Mouse (Mus musculus) CD4-positive, CD25-positive, alpha-beta regulatory T cell, adult 4 months (primary cell): ENCODE results near the gene Zbp1. TPM values are rescaled to one million over a fixed set of nuclear protein-coding genes. Genes with fewer than 3 reads are reported as not detected.

ENCODE experiments used
- ATAC-seq: one replicate; pipeline ENCODE4 v1.8.0; 2017
- polyA plus RNA-seq, 2 experiments: library from polyadenylated mRNA; unstranded; fragments of 100-300 nt; shearing (Covaris generic); gene quantifications; one replicate each; pipeline ENCODE4 v1.2.1; 2017

The Zbp1 gene
- polyA plus RNA-seq, 2 experiments from 2014 or later: 85.2 to 140 TPM

DNA sequence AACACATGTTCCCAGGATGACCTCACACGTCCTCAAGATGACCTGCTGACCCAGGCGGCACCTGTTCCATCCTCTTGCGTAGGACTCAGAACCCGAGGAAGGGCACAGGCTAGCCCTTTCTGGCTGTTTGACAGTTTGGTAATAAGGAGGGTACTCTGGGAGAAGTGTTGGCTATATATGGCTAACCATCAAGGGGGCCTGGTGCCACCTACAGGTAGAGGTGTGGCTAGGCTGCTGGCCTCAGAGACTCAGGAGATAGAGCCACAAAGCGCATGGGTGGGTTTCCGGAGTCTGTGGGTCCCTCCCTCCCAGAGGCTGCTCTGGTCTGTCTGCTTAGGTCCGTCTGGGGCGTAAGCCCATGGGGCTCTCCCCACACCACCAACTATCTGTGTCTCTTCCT lies 28.0 kb upstream of the Zbp1 start:
- peak; percentile 34 for ATAC-seq

DNA sequence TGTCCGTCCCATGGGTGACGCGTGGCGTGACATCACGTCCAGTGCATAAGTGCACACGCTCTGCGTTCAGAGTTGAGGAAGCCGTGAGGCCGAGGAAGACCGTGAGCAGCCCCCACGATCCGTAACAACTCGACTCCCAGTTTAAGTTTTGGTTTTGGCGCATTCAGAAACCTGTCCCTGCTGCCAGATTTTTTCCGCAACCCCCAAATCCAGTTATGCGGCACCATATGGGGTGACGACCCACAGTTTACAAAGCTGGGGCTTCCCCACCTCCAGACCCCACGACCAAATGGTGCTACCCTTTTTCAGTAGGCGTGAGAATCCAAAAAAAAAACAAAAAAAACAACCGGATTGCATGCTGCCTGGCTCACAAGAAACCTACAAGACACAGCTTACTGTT lies 26.5 kb upstream of the Zbp1 start:
- ATAC-seq: no peak

DNA sequence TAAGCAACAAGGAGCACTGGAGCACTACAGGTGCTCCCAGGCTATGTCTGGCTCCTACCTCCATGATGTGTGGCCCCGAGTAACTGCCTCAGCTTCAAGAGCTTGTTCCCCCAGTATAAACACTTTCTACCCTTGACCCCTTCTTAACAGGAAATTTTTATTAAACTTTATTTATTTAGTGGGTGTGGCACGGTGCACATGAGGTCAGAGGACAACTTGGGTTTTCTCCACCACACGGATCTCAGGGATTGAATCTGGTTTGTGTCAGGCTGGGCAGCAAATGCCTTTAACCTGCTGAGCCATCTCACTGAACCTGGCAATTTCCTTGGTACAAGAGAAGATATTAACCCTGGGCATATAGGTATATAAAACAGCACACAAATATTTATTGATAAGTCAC lies 25.4 kb upstream of the Zbp1 start:
- no peak for ATAC-seq

DNA sequence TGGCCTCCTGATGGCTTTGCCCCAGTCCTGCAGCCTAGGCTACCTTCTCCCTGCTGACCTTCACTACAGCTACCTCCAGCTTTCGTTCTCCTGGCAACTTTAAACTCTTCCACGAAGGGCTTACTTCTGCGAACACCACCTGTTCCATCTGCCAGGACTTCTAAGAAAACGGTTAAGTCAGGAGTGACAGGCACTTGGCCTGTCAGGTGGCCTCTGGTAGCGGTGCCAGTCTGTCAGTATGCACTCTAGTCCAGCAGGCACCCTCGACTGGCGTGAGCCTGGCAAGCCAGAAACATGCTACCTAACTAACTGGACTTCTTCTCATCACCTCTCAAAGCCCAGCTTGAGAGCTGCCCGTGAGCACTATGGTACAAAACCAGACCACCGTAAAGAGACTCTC lies 24.9 kb upstream of the Zbp1 start:
- no peak for ATAC-seq

DNA sequence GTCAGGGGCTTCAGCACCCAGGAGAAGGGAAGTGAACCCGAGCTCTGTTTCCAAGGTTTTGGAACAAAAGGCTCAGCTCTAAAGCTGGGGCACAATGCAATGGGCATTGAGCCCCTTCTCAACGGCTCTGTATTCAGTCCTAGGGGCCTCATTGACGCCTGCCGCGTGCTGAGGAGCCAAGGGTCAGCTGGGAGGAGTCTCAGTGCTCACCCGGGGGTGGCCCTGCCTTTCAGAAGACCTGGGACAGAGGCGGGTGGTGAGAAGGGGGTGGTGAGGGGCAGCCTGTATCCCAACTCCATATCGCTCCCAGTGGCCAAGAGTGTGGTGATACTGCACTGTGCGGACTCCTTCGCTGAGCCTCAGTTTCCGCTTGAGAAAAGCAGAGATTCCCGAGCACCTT lies 24.2 kb upstream of the Zbp1 start:
- ATAC-seq: no peak

DNA sequence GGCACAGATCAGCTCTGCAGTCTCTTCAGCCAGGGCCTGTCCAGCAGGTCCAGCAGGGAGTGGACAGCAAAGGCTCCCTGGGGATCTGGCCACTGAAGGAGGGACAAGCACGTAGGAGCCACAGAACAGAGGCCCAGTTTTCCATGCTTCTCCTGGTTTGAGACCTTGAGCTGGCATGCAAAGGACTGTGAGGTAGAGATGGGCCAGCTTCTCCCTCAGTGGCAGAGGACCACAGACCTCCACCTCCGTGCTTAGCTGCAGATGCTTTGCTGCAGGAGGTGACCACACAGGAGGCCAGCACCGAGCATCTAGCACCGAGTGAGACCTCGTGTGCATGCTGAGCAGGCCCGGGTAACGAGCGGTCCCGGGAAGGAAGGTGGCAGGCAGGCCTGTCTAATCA lies 22.0 kb upstream of the Zbp1 start:
- no peak for ATAC-seq

DNA sequence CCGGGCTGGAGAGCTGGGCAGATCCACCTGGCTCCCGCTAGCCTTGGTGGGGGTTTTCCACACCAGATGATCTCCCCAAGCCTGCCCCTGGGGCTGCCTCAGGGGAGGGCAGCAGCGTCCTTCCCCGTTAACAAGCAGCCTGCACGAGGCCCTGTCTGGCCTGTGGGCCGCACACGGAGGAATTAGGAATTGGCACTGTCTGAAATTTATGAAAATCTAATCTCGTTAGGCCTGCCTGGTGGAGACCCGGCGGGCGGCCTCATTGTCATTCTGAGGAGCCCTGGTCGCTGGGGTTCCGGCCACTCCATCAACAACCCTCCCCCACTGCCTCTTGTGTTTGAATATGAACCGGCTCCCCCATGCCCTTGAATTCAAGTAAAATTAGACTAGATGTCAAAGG lies 19.8 kb upstream of the Zbp1 start:
- no peak for ATAC-seq

DNA sequence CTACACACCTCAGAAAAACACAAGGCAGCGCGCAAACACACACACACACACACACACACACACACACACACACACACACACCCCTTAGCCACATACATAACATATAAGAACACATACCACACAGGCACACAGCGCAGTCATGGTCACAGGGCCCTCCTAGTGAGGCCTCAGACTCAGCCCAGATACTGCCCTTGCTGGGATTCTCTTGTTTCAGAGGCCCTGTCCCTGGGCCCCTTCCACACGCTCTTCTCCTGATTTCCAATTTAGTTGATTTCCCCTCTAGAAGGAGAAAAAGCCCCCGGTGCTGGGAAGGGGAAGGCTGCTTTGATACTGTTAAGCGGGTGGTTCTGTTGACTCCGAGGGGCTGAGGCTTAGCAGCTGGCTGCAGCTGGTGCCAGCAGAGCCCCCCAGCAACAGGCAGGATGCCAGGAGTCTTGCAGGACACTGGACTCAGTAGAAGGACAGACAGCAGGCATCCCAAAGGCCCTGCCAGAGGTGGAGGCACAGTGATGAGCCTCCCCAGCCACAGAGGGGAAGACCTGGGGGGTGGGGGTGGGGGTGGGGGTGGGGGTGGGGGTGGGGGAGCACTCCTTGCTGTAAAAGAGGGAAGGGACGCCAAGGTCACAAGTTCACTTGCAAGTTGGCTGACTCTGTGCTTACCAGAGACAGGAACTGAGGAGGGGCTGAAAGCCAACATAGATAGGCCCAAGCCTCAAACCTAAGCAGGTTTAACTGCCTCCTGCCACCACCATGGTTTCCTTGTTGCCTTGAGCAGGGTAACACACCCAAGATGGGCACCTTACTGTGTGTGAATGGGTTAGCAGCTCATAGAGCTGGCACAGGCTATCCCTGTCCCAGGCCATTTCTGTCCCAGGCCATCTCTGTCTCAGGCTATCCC lies 17.0 kb upstream of the Zbp1 start:
- ATAC-seq: peak; percentile 70

DNA sequence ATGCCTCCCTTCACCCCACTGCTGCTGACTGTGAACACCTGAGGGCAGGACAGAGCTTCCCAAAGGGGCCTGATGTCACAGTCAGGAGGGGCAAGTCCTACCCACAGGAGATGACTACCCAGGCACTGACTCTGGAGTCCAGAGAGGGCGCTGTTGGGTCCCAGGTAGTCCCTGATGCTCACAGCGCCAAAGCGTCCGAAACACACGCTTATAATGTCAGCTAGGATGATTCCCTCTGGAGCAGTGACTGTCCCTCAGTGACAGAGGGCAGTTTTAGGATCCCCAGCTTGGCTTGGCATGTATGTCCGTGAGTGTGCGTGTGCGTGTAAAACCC lies 14.0 kb upstream of the Zbp1 start:
- no peak for ATAC-seq

DNA sequence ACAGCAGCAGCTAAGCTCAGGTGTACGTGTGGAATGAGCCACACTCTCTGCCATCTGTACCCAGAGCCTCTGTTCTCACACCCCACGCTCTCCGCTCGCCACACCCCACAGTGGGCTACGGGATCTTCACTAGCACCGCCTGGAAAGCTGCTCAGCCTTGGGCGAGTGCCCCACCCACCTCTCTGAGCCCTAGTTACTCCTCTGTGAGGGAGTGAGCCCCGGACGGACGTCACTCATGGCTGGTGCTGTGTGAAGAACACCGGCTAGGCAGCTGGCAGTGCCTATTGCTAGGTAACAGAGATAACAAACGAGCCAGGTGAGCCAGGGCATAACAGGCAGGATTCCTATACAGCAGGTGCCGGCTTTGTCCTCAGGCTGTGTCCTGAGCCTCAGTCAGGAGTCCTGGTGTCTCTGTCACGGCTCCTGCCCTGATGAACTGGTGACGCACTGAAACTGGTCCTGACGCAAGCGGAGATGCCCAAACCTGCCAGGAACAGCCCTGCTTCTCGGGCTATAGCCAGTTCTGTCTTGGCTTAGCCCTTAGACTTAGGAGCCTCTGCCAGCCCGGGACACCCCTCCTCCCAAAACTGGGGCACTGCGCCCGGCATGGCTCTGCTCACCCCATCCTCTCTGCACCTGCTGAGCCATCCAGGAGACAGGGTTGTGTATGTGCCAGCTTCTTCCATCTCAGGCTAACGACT lies 13.5 kb upstream of the Zbp1 start:
- ATAC-seq: no peak

DNA sequence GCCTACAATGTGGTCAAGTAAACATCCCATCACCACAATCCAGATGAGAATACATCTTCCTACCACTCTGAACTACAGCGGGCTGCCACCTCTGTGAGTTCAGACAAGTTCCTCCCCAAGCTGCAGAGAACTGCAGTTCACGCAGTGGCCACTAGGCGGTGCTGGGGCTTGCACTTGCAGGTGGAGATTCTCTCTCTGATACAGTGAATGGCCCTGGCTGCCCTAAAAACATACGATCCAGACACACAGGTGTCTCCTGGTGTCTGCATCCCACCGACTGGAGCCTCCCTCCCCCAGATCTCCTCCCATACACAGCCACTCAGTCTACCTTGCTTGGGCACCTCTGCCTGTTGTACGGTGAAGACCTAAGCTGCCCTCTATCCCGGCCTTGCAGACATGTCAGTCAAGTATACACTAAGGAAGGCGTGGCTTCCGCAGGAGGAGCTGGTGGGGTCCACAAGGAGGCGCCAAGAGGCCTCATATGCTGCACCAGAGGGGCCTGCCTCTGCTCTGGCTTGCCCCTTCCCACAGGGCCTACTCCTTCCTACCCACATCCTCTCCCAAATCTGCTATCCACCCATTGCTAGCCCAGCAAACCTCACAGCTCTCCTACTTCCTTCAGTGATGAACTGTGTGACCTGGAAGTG lies 11.0 kb upstream of the Zbp1 start:
- peak; percentile 91 for ATAC-seq

DNA sequence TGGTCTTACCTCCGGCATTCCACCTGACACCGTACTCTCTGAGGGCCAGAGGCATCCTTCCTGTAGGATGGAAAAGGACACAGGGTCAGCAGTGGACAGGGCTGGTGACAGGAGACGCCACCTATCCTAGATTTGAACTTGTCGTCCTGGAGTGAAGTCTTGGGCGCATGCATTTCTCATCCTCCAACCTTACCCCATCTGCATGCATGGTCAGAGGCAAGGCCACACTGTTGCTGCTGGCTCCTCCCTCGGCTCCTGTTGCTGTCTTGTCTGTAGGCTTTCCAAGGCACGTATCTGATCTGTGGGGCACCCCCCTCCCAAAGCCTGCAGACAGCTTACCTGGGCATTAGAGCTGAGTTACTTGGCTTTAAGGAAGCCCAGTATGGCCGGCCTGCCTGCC lies 9.8 kb upstream of the Zbp1 start:
- no peak for ATAC-seq

DNA sequence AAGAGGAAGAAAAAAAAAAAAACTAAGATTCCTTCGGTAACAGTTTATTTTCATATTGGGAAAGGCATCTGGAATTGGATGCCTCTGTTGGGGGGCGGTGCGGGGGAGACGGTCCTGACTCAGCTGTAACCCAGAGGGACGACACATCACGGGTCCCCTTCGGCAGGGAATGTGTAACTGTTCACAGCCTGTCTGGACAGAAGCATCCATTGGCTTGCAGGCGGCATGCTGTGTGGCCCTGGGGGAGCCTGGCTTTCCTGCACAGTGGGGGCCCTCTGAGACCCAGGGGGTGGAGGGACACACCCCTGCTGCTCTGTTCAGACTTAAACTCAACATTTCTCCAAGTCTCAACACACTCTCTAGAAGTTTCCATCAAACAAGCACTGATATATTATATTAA lies 8.1 kb upstream of the Zbp1 start:
- ATAC-seq: no peak

DNA sequence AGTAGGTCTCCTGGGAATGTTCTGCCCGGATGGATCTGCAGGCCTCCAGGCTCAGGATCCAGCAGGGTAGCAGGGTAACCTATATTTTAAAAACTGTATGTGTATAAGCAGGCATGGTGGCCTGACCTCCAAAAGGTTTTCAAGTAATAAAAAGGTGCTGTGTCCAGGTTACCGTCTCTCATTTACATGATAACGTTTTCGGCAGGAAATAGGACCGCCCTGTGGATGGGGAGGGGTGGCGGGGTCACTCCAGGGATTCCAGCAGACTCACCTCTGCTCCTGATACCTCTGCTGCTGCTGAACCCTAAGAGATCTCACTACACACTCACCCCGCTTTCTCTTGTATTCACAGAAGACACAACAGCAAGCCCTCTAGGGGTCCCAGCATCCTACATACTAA lies 7.2 kb upstream of the Zbp1 start:
- ATAC-seq: no peak

DNA sequence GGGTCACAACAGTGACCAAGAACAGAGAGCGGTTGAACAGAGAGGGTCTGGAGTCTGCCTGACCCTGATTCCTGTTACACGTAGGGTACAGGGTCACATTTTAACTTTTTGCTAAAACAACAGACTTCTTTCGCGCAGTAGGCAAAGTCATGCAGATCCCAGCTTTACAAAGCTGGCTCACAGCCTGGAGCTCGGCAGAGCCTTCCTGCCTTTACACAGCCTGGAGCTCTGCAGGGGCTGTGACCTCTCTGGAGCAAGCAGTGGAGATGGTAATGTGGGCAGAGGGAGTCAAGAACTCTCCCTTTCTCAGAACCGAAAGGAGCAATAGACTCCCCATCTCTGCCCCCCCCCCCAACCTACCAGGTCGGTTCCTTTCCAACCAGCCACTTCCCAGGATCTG lies 6.1 kb upstream of the Zbp1 start:
- ATAC-seq: no peak

DNA sequence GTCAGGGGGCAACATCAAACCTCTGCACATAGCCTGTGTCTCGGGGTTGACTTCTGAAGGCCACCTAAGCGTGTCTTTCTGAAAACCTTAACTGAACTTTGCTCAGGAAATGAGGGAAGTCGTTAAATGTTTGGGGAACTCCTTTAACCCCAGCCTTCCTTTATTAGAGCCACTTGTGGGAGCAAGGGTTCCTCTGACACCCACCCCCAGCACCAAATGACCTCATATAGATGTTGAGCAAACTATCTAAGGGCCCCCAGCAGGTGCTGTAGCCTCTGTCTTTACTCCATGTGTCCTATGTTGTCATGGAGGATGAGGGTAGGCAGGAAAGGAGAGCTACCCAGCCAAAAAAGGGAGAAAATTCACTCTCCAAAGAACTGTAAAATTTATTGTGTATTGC lies 5.4 kb upstream of the Zbp1 start:
- ATAC-seq: no peak

DNA sequence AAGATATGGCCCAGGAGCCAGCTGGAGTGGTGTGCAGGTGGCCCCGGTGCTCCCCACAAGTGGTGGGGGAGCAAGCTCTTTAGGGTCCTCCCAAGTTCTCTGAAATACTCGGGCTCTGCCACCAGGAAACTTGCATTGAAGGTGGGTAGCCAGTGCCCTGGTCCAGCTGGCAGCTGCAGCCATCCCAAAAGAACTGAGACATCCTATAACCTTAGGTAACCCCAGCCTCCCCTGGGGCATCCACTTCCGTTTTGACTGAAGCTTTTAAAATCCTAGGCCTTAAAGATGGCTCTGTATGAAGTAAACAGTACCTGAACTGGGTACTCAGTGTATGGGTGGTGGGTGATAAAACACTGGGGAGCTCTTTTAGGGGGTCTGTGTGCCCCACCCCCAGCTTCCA lies 4.8 kb upstream of the Zbp1 start:
- no peak for ATAC-seq

DNA sequence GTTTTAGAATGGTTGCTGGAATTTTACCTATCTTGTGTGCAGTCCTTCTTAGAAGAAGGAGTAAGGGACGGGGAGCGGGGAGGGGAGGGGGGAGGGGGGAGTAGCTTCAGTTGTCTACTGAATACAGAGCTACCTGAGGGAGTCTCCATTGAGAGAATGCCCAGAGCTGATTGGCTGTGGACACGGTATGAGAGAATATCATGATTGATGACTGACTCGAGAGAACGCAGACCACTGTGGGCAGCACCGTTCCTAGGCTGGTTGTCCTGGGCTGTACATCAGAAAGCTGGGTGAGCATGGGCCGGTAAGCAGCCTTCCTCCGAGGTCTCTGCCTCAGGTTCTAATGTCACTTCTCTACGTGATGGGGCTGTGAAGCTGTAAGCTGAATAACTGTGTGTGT lies 2.0 kb upstream of the Zbp1 start:
- no peak for ATAC-seq

DNA sequence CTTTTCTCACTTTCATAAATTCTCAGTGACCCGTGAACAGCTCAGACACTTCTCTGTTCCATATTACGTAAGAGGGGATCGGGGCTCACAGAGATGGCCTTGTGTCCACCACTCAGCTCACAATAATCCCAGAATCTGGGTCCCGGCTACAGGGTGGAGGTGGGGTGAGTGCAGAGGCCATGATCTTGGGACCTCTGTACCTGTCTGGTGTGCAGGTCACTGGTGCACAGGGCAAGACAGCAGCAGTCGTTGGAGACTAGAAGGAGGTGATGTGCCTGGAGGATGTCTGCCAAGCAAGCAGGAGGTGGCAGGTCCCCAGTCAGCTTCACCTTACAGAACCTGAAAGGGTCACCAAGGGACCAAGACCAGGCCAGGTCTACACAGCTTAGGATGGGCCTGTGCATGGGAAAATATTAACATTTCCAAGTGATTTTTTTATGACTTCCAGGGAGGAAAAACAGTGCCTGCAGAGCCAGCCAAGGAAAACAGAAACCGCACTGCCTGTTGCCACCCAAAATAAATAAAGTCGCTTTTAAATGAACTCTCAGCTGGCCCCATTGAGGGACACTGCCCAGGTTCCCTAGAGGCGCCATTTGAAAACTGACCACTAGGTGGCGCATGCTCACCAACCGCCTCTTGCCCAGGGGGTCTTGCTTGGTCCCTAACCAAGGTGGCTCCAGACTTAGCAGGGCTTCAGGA lies 682 bp upstream of the Zbp1 start:
- ATAC-seq: no peak

DNA sequence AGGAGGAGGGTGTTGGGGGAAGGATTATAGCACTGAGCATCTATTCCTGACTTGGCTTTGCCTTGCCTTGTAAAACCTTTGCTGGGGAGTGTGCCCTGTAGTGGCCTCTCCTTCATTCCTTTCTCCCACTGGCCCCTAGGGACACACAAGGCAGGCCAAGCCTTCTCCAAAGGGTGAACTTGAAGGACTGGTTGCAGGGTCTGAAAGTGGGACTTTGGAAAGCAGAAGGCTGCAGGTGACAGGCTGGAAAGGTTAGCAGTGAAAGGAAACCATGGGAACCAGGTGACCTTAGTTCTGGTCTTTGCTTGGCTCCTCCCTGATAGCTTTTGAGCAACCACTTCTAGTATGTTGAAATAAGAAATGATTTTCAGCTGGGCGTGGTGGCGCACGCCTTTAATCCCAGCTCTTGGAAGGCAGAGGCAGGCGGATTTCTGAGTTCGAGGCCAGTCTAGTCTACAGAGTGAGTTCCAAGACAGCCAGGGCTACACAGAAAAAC lies 912 bp downstream of the Zbp1 start:
- no peak for ATAC-seq

DNA sequence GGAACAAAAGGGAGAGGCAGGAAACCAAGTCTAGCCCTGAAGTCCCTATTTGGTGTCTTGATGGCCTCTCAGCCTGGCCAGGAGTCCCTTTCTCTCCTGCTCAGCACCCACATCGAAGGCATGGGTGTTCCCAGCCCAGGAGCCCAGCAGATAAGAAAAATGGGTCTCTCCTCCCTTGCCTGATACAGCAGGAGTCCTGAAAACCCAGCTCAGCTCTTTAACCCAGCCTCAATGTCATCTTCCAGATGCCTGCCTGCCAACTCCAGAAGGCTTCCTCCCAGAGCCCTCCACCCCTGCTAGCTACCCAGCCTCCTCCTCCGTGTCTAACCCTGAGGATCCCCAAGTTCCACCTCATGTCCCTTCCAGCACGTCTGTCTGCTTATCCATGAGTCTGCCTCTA lies 1.5 kb downstream of the Zbp1 start:
- ATAC-seq: no peak

DNA sequence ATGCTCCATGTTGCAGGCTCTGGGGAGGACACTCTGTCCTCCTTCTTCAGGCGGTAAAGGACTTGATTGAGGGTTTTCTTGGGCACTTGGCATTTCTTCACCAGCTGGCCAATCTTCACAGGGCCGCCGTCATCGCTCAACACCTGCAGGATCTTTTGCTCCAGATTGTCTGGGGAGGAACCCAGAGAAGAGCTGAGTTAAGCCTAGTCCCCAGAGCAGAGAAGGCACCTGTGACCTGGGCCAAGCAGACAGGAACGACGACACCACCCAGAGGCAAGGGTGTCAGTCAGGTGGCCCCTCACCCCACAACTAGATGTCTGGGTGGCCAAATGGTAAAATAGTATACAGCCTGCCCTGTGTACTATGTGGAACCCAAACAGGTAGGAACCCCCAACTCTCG lies 1.9 kb downstream of the Zbp1 start:
- no peak for ATAC-seq

DNA sequence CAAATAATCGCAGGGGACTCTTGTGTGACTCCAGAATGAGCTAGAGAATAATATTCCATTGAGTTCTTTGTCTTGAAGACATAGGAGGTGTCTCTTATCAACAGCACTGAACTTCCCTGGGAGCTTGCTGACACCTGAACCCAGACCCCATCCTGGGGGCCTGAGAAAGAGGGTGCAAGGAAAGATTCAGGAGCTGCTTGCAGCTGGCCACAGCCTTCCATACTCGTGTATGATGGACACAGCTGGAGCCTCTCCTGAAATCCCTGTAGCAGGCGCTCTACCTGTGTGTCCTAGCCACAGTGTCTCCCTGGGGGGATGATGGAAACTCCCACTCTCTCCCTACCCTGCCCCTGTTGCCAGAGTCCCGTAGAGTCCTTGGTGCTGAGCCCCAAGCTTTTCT lies 6.5 kb downstream of the Zbp1 start:
- ATAC-seq: no peak
